Mouse (Mus musculus) heart, adult 8-10 months (tissue): ENCODE measurements around the gene 2310030G06Rik. TPM values are rescaled to one million over a fixed set of nuclear protein-coding genes. Genes with fewer than 3 reads are reported as not detected.

Experiments
- DNase-seq: peaks from one replicate; pipeline ENCODE4 v3.0.0; 2022; ENCODE audit warnings: low spot score
- total RNA-seq, 4 experiments: library from RNA; stranded (reverse); gene quantifications; 2 replicates each; pipeline ENCODE4 v1.2.4; 2022

The 2310030G06Rik gene
- total RNA-seq, result 1 to 10 TPM; 2.8 to 6.4 (median 4.9) TPM

DNA sequence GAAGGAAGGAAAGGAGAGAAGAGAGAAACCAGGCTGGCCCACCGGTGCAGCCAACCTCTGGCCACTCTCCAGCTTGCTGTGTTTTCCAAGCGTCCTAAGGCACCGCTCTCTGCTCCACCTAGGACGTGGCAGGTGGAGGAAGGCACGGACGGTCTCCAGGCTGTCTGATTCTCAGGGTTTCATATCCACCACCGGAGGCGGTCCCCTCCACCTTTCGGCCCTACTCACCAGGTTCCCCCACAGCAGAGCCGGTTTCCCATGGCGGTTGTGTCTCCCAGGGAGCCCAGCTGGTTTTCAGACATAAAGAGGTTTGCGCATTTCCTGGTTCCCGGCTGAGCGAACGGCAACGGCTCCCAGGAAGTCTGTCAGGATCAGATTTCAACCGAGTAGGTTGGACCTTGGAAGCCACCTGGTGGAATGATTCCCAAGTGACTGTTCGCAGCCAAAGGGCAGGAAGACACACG, at the start of gene 2310030G06Rik:
TSS of gene 2310030G06Rik (minus strand) at position 323 of the 464 bp plus-strand sequence.
- no peak for DNase-seq

GRCm38 (mm10) chr9:50795266-50795665, 48.9 kb upstream of the 2310030G06Rik start:
- no peak for DNase-seq

DNA sequence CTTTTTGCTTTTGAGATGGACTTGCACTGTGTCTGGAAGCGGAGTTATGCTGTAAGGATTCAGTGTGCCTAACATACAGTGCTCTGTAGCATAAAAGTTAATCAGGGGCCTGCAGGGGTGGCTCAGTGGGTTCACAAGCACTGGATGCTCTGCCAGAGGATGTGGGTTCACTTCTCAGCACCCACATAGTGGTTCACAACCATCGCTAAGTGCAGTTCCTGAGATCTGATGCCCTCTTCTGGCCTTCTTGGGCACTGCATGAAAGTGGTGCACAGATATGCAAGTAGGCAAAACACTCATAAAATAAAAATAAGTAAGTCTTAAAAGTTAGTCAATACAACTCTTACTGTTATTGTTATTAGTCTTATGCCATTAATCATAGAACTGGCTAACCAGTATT, 35.8 kb upstream of the 2310030G06Rik start:
- DNase-seq, result no peak

GRCm38 (mm10) chr9:50776162-50776760, 29.9 kb upstream of the 2310030G06Rik start:
- DNase-seq, result no peak

- DNase-seq, result no peak
Measured at GRCm38 (mm10) chr9:50775662-50776126, 29.4 kb upstream of the 2310030G06Rik start.

- peak; percentile 87 for DNase-seq
Measured at GRCm38 (mm10) chr9:50774991-50775612, 28.8 kb upstream of the 2310030G06Rik start, which contains the start of the genes Alg9 and 1110032A03Rik. Gene Alg9 (plus strand): TSS chr9:50775019. Gene 1110032A03Rik (minus strand): TSS chr9:50775520.

- DNase-seq, result no peak
Measured at GRCm38 (mm10) chr9:50774026-50774462, 27.7 kb upstream of the 2310030G06Rik start.

- DNase-seq, result no peak
Measured at GRCm38 (mm10) chr9:50770011-50770410, 23.7 kb upstream of the 2310030G06Rik start.

- peak; percentile 98 for DNase-seq
Measured at GRCm38 (mm10) chr9:50768107-50769002, 22.0 kb upstream of the 2310030G06Rik start, which contains the start of gene Fdxacb1. Gene Fdxacb1 (plus strand): TSS chr9:50768236.

GRCm38 (mm10) chr9:50767531-50768106, 21.3 kb upstream of the 2310030G06Rik start:
- DNase-seq, result no peak

GRCm38 (mm10) chr9:50763331-50763730, 17.0 kb upstream of the 2310030G06Rik start:
- DNase-seq, result no peak

GRCm38 (mm10) chr9:50761520-50762243, 15.3 kb upstream of the 2310030G06Rik start:
- DNase-seq, result no peak

GRCm38 (mm10) chr9:50756711-50757110, 10.4 kb upstream of the 2310030G06Rik start:
- no peak for DNase-seq

DNA sequence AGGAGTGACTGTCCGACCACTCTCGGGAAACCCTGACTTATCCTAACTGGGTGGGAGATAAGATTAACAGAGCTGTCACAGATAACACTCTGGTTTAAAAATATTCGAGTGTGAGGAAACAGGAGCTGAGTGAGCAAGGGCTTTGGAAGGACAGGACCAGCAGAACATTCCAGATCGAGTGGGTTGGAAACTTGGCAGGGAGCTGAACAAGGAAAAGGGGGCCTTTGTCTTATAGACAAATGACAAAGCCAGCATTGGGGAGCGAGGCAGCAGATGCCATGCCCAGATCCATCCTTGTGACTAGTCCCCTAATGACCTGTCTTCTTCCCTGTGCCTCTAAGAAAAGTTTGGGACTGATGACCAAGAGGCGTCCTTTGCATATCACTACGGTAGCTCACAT, 7.6 kb upstream of the 2310030G06Rik start:
- DNase-seq, result no peak

DNA sequence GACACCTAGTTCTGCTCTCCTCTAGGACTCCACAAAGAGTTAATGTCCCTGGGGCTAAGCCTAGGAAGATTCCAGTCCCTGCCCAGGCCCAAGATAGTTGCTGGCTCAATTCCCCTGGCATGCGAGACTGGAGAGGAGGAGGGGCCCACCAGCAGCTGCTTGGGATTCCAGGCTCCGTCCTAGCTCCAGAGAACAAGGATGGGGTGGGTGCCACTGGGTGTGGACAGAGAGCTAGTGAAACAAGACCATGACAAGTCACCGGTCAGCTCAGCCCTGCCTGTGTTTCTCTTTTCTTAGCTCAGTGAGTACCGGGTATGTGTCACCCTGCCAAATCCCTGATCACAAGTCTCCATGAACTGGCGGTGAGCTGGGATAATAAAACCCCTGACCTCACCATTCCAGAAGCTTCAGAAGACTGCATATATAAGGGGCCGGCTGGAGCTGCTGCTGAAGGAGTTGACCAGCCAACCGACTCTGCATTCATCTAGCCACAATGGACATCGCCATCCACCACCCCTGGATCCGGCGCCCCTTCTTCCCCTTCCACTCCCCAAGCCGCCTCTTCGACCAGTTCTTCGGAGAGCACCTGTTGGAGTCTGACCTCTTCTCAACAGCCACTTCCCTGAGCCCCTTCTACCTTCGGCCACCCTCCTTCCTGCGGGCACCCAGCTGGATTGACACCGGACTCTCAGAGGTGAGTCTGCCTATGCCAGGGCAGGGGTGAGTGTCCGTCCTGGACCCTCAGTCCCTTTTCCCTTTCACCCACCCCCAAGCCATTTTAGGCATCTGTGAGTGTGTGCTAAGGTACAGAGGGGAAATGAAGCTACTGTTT, 6.7 kb upstream of the 2310030G06Rik start:
- DNase-seq, result peak; percentile 90

DNA sequence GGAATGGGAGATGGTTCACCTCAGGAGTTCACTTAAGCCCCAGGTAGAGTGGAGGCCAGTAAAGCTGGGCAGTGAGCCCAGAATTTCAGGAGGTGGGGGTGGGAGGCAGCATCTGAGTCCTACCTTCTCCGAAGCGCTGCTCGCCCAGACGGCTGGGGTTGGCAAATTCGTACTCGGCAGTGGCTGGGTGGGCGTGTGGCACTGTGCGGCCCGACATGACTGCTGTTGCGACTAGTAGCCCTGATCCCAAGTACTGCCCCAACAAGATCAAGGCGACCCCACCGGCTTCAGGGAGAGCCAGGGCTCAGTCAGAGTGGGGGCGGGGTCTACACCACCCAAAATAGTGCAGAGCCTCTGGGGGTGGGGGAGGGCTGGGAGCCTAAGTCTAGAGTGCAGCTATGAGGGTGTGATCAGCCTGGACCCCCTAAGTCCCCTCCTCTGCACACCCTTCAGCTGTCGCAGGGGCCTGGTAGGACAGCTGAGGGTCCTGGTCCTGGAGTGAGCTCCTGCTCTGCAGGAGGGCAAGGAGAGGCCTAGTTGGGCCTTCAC, 5.8 kb upstream of the 2310030G06Rik start, which contains the start of gene Hspb2:
TSS of gene Hspb2 (minus strand) at position 301 of the 549 bp plus-strand sequence.
- no peak for DNase-seq

DNA sequence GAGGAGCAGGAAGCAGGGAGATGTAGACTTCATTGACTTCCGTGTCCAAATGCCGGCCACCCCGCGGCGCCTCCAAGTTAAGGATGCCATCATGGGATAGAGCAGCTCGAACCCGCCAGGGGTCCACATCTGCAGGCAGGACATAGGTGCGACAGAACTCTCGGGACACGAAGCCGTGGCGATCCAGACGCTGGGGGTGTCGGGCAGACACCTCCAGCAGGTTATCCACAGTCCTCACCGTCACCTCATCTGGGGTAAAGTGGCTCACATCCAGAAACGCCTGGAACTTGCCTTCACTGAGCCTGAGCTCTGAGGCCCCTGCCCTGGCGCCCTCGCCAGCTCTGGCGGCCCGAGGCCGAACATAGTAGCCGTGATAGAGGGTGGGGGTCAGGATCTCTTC, 5.0 kb upstream of the 2310030G06Rik start, which contains the start of gene Cryab:
TSS of gene Cryab (plus strand) at position 3 of the 400 bp plus-strand sequence.
- no peak for DNase-seq

DNA sequence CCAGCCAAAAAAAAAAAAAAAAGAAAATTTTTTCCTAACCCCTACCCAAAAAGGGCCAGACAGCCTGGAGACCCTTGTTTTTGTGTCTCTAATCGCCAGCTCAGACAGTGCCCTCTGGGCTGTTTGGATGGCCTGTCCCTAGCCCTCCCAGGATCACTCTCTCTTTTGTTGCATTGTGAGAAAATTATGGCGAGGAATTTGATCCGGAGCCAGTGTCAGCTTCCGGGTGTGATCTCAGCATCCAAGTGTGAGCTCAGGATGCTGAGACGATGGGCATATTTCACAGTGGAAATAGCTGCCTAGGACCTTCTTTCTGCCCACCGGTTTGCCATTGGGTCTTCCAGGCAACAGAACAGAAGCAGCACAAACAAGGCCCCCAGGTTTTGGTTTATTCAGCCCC, 4.4 kb upstream of the 2310030G06Rik start:
- DNase-seq, result no peak

DNA sequence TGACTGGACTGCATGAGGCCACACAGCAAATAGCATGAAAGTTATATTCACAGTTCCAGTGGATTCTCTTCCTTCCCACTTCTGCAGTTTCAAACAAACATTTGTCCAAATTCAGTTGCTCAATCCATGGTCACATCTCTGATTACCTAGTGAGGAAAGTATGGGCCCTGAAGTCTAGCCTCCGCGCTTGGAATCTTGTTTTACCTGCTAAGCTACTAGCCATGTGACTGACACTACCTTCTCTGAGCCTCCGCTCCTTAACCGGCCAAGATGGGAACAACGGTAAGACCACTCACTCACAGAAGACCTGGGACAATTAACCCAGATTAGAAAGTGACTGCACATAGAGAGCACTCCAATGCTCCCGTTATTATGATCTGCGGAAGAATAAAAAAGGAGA, 530 bp downstream of the 2310030G06Rik start:
- no peak for DNase-seq
